Mouse (Mus musculus) myocyte (in vitro differentiated cells): Measurements from ENCODE around the gene Gm4792.

Experiments
- CEBPB ChIP-seq: IDR thresholded peaks from 2 replicates; pipeline ENCODE4 v1.6.1; 2011; ENCODE audit warnings: mild to moderate bottlenecking, moderate library complexity; ENCODE audit not compliant: poor library complexity, insufficient read depth, severe bottlenecking
- MYOD1 ChIP-seq, 3 experiments: IDR thresholded peaks; one replicate each; pipeline ENCODE4 v1.6.1; 2011; ENCODE audit warnings: control low read depth in 2 of 3, low read depth in 2 of 3, mild to moderate bottlenecking in 2 of 3, moderate library complexity in 1 of 3; ENCODE audit not compliant: insufficient read length in 2 of 3, control insufficient read depth in 1 of 3
- POLR2A ChIP-seq: IDR thresholded peaks from one replicate; pipeline ENCODE4 v1.6.1; 2011; ENCODE audit warnings: low read depth, mild to moderate bottlenecking, control low read depth, moderate library complexity; ENCODE audit not compliant: insufficient read length
- POLR2AphosphoS2 ChIP-seq: IDR thresholded peaks from one replicate; pipeline ENCODE4 v1.6.1; 2011; ENCODE audit warnings: low read depth, control low read depth; ENCODE audit not compliant: insufficient read length
- REST ChIP-seq: IDR thresholded peaks from one replicate; pipeline ENCODE4 v1.6.1; 2011; ENCODE audit warnings: mild to moderate bottlenecking, control low read depth, moderate library complexity; ENCODE audit not compliant: insufficient read depth, insufficient read length
- SRF ChIP-seq: IDR thresholded peaks from one replicate; pipeline ENCODE4 v1.6.1; 2011; ENCODE audit warnings: low read depth; ENCODE audit not compliant: control insufficient read depth, insufficient read length
- TCF12 ChIP-seq: IDR thresholded peaks from one replicate; pipeline ENCODE4 v1.6.1; 2011; ENCODE audit warnings: mild to moderate bottlenecking, control low read depth; ENCODE audit not compliant: poor library complexity, insufficient read depth, severe bottlenecking
- TCF3 ChIP-seq: IDR thresholded peaks from one replicate; pipeline ENCODE4 v1.6.1; 2011; ENCODE audit warnings: low read depth, control low read depth; ENCODE audit not compliant: insufficient read length

GRCm38 (mm10) chr10:94344631-94345417, 46.3 kb upstream of the Gm4792 start:
- TF ChIP-seq MYOD1 (IDR thresholded peaks at IDR 0.05; ENCODE audit: control insufficient read depth in 1 of 3, insufficient read length in 2 of 3, low read depth in 2 of 3), result no peak
- no peak for TF ChIP-seq CEBPB
- no peak for TF ChIP-seq POLR2A
- no peak for TF ChIP-seq TCF12
- TF ChIP-seq POLR2AphosphoS2, result no peak
- no peak for TF ChIP-seq TCF3
- TF ChIP-seq REST, result no peak
- TF ChIP-seq SRF, result no peak
